Mouse (Mus musculus): ENCODE measurements around the gene Olfr1417. TPM values are rescaled to one million over a fixed set of nuclear protein-coding genes. Genes with fewer than 3 reads are reported as not detected.
A peak's percentile ranks its signal among the peaks of the same experiment; 100 is the strongest.

Gene Olfr1417
- polyA plus RNA-seq, 1 experiment = not detected

GRCm38 (mm10) chr19:11800531-11801315 is 38.3 kb downstream of the Olfr1417 start:
- TF ChIP-seq CTCF (conservative IDR thresholded peaks at IDR 0.05; ENCODE audit: insufficient read depth, insufficient read length, low read depth, low read length) (no peak; the same call in 1 of the 2 replicates), POLR2A (IDR thresholded peaks at IDR 0.05; ENCODE audit: low read depth, low read length) (no peak)
- Histone ChIP-seq H3K4me3 (ENCODE audit: insufficient read depth, low read depth, low read length) (no peak overlapping the region), H3K27me3 (replicated peaks; ENCODE audit: control insufficient read depth, insufficient read depth, low read length) (no peaks in the 10 kb centered on the region), H3K36me3 (ENCODE audit: control insufficient read depth, insufficient read depth, low read length) (no peaks in the 10 kb centered on the region), H3K27ac (ENCODE audit: insufficient read depth, low read depth, low read length) (no peak overlapping the region), H3K4me1 (ENCODE audit: control insufficient read depth, insufficient read depth, low read length) (peaks cover 2% of the 10 kb centered on the region; the same call in 1 of the 2 replicates)
- WGBS = 61% methylated on average over 8 of the region's 8 CpGs
- DNase-seq = peak; percentile 39

- Histone ChIP-seq H3K36me3 (ENCODE audit: control insufficient read depth, insufficient read depth, low read length) (peaks cover 3% of the 10 kb centered on the region; the same call in 1 of the 2 replicates), H3K4me1 (ENCODE audit: control insufficient read depth, insufficient read depth, low read length) (no peaks in the 10 kb centered on the region), H3K27ac (ENCODE audit: insufficient read depth, low read depth, low read length) (no peak overlapping the region), H3K27me3 (replicated peaks; ENCODE audit: control insufficient read depth, insufficient read depth, low read length) (no peaks in the 10 kb centered on the region), H3K4me3 (ENCODE audit: insufficient read depth, low read depth, low read length) (no peak overlapping the region)
- DNase-seq = no peak
- WGBS = 74% methylated on average over 6 of the region's 6 CpGs
- no peak for TF ChIP-seq CTCF (conservative IDR thresholded peaks at IDR 0.05; ENCODE audit: insufficient read depth, insufficient read length, low read depth, low read length)
- no peak for TF ChIP-seq POLR2A (IDR thresholded peaks at IDR 0.05; ENCODE audit: low read depth, low read length)
These were observed 44.6 kb downstream of the Olfr1417 start for GRCm38 (mm10) chr19:11794447-11794846.

- Histone ChIP-seq H3K4me3 (ENCODE audit: insufficient read depth, low read depth, low read length) (no peak overlapping the region), H3K36me3 (ENCODE audit: control insufficient read depth, insufficient read depth, low read length) (peaks cover 3% of the 10 kb centered on the region; the same call in 1 of the 2 replicates), H3K27me3 (replicated peaks; ENCODE audit: control insufficient read depth, insufficient read depth, low read length) (no peaks in the 10 kb centered on the region), H3K4me1 (ENCODE audit: control insufficient read depth, insufficient read depth, low read length) (no peaks in the 10 kb centered on the region), H3K27ac (ENCODE audit: insufficient read depth, low read depth, low read length) (no peak overlapping the region)
- 69% methylated on average over 2 of the region's 2 CpGs for WGBS
- TF ChIP-seq CTCF (conservative IDR thresholded peaks at IDR 0.05; ENCODE audit: insufficient read depth, insufficient read length, low read depth, low read length) (no peak), POLR2A (IDR thresholded peaks at IDR 0.05; ENCODE audit: low read depth, low read length) (no peak)
- no peak for DNase-seq
These were observed 45.2 kb downstream of the Olfr1417 start for GRCm38 (mm10) chr19:11793741-11794359.

- no peak for TF ChIP-seq CTCF (conservative IDR thresholded peaks at IDR 0.05; ENCODE audit: insufficient read depth, insufficient read length, low read depth, low read length)
- TF ChIP-seq POLR2A (IDR thresholded peaks at IDR 0.05; ENCODE audit: low read depth, low read length) = no peak
- Histone ChIP-seq H3K4me3 (ENCODE audit: insufficient read depth, low read depth, low read length) (no peak overlapping the region), H3K36me3 (ENCODE audit: control insufficient read depth, insufficient read depth, low read length) (peaks cover 7% of the 10 kb centered on the region), H3K27ac (ENCODE audit: insufficient read depth, low read depth, low read length) (no peak overlapping the region), H3K27me3 (replicated peaks; ENCODE audit: control insufficient read depth, insufficient read depth, low read length) (no peaks in the 10 kb centered on the region), H3K4me1 (ENCODE audit: control insufficient read depth, insufficient read depth, low read length) (no peaks in the 10 kb centered on the region)
- DNase-seq = no peak
- WGBS = 74% methylated on average over 5 of the region's 5 CpGs
These were observed 47.2 kb downstream of the Olfr1417 start for GRCm38 (mm10) chr19:11791825-11792224.

- 47% methylated on average over 6 of the region's 6 CpGs for WGBS
- Histone ChIP-seq H3K4me1 (ENCODE audit: control insufficient read depth, insufficient read depth, low read length) (no peaks in the 10 kb centered on the region), H3K27ac (ENCODE audit: insufficient read depth, low read depth, low read length) (no peak overlapping the region), H3K4me3 (ENCODE audit: insufficient read depth, low read depth, low read length) (no peak overlapping the region), H3K27me3 (replicated peaks; ENCODE audit: control insufficient read depth, insufficient read depth, low read length) (no peaks in the 10 kb centered on the region), H3K36me3 (ENCODE audit: control insufficient read depth, insufficient read depth, low read length) (peaks cover 9% of the 10 kb centered on the region)
- TF ChIP-seq CTCF (conservative IDR thresholded peaks at IDR 0.05; ENCODE audit: insufficient read depth, insufficient read length, low read depth, low read length) (no peak), POLR2A (IDR thresholded peaks at IDR 0.05; ENCODE audit: low read depth, low read length) (no peak)
- no peak for DNase-seq
These were observed 50.1 kb downstream of the Olfr1417 start for GRCm38 (mm10) chr19:11788876-11789275.

- no peak for TF ChIP-seq POLR2A (IDR thresholded peaks at IDR 0.05; ENCODE audit: low read depth, low read length)
- no peak for TF ChIP-seq CTCF (conservative IDR thresholded peaks at IDR 0.05; ENCODE audit: insufficient read depth, insufficient read length, low read depth, low read length)
- H3K4me3 ChIP-seq (ENCODE audit: insufficient read depth, low read depth, low read length) = no peak overlapping the region
- no peaks in the 10 kb centered on the region for H3K4me1 ChIP-seq (ENCODE audit: control insufficient read depth, insufficient read depth, low read length)
- H3K27me3 ChIP-seq (replicated peaks; ENCODE audit: control insufficient read depth, insufficient read depth, low read length) = no peaks in the 10 kb centered on the region
- no peak overlapping the region for H3K27ac ChIP-seq (ENCODE audit: insufficient read depth, low read depth, low read length)
- DNase-seq = no peak
- peaks cover 9% of the 10 kb centered on the region for H3K36me3 ChIP-seq (ENCODE audit: control insufficient read depth, insufficient read depth, low read length)
- WGBS = 92% methylated on average over 6 of the region's 6 CpGs
These were observed 51.2 kb downstream of the Olfr1417 start for GRCm38 (mm10) chr19:11787826-11788225.

Data from kidney, adult 2 months (tissue).